Mouse (Mus musculus): ENCODE results near the gene Rplp2. TPM values are rescaled to one million over a fixed set of nuclear protein-coding genes. Genes with fewer than 3 reads are reported as not detected.
A peak's percentile ranks its signal among the peaks of the same experiment; 100 is the strongest.

The Rplp2 gene
- polyA plus RNA-seq, 1 experiment from 2014 or later: 1,119 TPM

DNA sequence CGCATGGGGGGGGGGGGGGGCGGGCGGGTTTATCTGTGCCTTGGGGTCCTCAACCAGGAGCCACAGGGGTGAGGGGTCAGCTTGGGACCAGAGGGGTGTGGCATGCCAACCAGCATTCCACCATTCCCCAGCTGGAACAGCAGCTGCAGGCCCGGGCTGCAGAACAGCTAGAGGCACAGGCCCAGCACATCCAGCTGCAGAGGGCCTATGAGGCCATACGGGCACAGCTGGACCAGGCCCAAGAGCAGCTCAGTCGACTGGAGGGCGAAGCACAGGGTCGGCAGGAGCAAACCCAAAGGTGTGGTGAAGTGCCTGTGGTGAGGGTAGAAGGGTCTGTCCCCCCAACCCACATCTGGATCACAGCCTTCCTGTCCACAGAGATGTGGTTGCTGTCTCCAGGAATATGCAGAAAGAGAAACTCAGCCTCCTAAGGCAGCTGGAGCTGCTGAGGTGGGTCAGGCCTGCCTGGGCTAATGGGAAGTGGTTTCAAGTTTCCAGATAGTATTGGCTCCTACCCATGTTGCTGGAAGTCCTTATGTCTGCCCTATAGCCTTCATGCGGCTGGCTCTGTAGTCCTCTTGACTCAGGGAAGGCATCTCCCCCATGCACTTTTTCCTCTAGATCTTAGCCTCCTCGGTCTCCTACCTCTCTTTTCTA is 18.3 kb downstream of the Rplp2 start:
- Histone ChIP-seq H3K9me3 (replicated peaks) (no peaks in the 10 kb centered on the region), H3K9ac (no peak overlapping the region), H3K4me1 (peaks cover 55% of the 10 kb centered on the region), H3K4me2 (peak overlapping the region; percentile 33; the same call in 1 of the 2 replicates), H3K27me3 (peaks cover 66% of the 10 kb centered on the region), H3K27ac (0 out of 2 replicates have a peak overlapping the region, but pooled peaks have one; percentile 14), H3K4me3 (no peak overlapping the region), H3K36me3 (ENCODE audit: poor library complexity, severe bottlenecking) (peaks cover 13% of the 10 kb centered on the region)
- no peak for ATAC-seq
- 45% methylated on average over 8 of the region's 10 CpGs for WGBS

DNA sequence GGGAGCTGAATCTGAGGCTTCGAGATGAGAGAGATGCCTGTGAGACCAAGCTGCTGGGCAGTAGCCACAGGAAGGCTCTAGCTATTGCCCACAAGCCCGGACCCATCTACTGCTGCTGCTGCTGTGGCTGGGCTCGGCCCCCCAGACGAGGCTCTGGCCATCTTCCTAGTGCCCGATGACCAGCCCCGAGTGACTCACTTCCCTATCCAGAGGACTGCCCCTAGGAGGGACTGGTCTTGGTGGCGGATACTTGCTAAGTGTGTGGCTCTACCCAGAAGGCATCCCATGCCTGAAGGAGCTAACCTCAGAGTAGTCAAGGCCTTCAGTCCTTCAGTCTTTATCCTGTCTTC is 18.9 kb downstream of the Rplp2 start:
- whole genome bisulfite sequencing: 73% methylated on average over 7 of the region's 7 CpGs
- H3K27me3 ChIP-seq: peaks cover 61% of the 10 kb centered on the region
- no peaks in the 10 kb centered on the region for H3K9me3 ChIP-seq (replicated peaks)
- peak overlapping the region; percentile 14; the same call in 1 of the 2 replicates for H3K27ac ChIP-seq
- no peak overlapping the region for H3K4me3 ChIP-seq
- H3K4me1 ChIP-seq: peaks cover 55% of the 10 kb centered on the region
- H3K36me3 ChIP-seq (ENCODE audit: poor library complexity, severe bottlenecking): peaks cover 18% of the 10 kb centered on the region
- H3K4me2 ChIP-seq: no peak overlapping the region
- no peak for ATAC-seq
- H3K9ac ChIP-seq: no peak overlapping the region

DNA sequence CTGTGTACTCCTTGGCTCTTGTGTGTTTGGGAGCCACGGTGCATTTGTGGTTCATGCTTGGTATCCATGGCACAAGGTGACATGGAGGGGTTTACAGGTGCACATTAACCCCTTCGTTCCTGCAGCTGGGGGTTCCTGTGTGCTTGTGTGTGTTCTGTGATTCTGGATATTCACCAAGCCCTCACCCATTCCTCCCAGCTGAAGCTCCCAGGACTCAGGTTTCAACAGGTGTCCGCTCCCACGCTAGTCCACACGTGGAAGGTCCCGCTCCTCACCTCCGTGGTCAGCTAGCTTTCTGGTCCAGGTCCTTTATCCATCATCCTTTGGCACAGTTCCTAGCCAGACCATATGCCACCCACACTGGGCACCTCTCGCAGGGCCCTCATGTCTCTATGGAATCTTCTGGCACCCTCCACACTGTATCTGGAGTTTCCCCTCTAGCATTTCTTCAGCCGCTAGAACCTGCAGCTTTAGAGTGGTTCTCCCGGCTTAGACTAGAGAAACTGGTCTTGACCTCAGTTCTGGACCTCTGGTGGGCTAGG is 19.5 kb downstream of the Rplp2 start:
- peaks cover 55% of the 10 kb centered on the region for H3K27me3 ChIP-seq
- H3K27ac ChIP-seq: no peak overlapping the region
- H3K4me2 ChIP-seq: peak overlapping the region; percentile 73
- H3K36me3 ChIP-seq (ENCODE audit: poor library complexity, severe bottlenecking): peaks cover 25% of the 10 kb centered on the region
- ATAC-seq: no peak
- WGBS: 62% methylated on average over 10 of the region's 10 CpGs
- peak overlapping the region; percentile 64 for H3K4me3 ChIP-seq
- peaks cover 51% of the 10 kb centered on the region for H3K4me1 ChIP-seq
- peak overlapping the region; percentile 76; the same call in 1 of the 2 replicates for H3K9ac ChIP-seq
- H3K9me3 ChIP-seq (replicated peaks): no peaks in the 10 kb centered on the region

DNA sequence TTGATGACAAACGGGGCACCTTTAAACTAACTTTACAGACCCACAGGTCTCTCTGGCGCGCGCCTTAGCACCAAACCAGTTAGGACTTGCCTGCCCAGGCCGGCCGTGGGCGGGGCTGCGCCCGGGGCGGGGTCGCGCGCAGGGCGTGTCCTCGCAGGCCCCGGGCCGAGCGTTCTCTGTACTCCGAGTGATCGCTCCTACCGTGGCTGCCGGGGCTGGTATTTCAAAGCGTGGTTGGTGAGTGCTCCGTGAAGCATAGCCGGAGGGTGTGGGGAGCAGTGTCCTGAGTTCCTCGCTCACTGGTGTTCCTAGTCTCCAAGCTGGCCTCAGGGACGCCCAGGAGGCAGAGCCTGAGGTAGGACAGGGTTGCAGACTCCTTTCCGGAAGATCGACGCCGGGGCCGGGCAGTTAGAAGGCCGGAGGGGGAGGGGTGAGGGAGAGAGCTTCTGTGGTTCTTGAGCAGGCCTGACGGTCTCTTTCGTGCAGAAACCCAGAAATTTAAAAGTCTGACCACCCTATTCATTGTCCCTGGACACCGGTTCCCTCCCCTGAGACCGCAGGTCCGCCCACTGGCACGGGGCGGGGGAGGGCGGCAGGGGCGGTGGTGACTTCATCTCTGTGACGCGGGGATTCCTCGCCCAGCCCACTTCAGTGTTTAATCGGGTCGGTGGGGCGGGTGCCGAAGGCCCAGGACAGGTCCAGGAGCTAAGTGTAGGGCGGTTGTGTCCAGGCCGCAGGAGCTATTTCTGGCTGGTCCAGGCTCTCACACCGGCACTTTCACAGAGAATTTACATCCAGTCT is 20.3 kb downstream of the Rplp2 start, which contains the start of gene Cd151:
Gene Cd151, plus strand, starts transcription at position 163 of the 801 bp plus-strand sequence.
- WGBS: under 1% methylated on average over 52 of the region's 52 CpGs
- Histone ChIP-seq H3K36me3 (ENCODE audit: poor library complexity, severe bottlenecking) (peaks cover 31% of the 10 kb centered on the region), H3K4me2 (peak within 1 kb of the TSS; percentile 73), H3K4me1 (peaks cover 43% of the 10 kb centered on the region), H3K9me3 (replicated peaks) (no peaks in the 10 kb centered on the region), H3K9ac (peak within 1 kb of the TSS; percentile 76), H3K4me3 (peak within 1 kb of the TSS; percentile 64), H3K27ac (peak within 1 kb of the TSS; percentile 85), H3K27me3 (peaks cover 47% of the 10 kb centered on the region)
- ATAC-seq: peak; percentile 66

DNA sequence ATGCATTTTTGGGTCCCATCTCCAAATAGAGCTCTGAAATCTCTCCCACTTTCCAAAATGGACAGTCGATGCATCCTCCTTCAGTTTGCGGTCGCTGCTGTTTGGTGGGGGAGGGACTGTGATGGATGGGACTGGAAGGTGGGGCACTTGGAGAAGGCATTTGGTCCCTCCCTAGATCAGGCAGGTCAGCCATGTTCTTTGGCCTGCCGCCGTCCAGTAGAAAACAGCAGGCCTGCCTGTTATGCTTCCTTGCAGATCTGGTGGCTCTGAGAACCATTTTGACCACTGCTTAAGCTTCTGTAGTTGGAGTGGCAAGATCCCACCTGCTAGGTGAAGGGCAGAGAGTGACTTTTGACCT is 21.0 kb downstream of the Rplp2 start:
- H3K27me3 ChIP-seq: peaks cover 40% of the 10 kb centered on the region
- peak overlapping the region; percentile 64 for H3K4me3 ChIP-seq
- peaks cover 36% of the 10 kb centered on the region for H3K36me3 ChIP-seq (ENCODE audit: poor library complexity, severe bottlenecking)
- H3K27ac ChIP-seq: peak overlapping the region; percentile 85
- no peak for ATAC-seq
- peak overlapping the region; percentile 73 for H3K4me2 ChIP-seq
- peaks cover 43% of the 10 kb centered on the region for H3K4me1 ChIP-seq
- WGBS: 24% methylated on average over 5 of the region's 5 CpGs
- H3K9ac ChIP-seq: peak overlapping the region; percentile 76
- H3K9me3 ChIP-seq (replicated peaks): no peaks in the 10 kb centered on the region

DNA sequence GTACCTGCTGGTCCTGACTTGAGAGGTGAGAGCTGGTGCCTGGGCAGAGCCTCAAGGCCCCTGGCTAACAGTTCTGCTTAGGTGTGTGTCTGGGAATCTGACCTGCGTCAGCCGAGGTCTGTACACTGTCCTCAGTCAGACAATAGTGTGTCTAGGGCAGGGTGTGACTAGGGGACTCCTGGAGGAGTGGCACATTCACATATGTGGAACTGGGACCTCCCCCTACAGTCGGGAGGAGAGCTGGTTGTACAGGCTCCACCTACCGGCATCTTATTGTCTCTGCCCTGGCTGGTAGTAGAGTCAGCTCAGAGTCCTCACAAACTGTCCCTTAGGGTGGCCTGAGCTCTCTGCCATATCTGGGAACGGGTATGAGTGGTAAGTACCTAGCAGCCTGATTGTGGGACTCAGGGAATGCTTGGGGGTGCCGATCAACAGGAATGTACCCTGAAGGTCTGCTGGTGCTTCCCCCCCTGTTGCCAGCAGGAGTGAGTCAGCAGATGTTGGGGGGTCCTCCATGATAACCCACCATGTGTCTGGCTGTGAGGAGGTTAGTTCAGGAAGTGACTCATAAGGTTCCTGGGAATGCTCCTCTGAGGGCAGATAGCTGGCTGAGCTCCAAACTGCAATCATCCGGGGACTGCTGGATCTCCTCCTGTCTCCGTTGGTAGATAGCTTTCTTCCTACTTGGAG is 21.5 kb downstream of the Rplp2 start:
- peak overlapping the region; percentile 76 for H3K9ac ChIP-seq
- H3K9me3 ChIP-seq (replicated peaks): no peaks in the 10 kb centered on the region
- ATAC-seq: peak; percentile 84
- peak overlapping the region; percentile 85 for H3K27ac ChIP-seq
- peak overlapping the region; percentile 73 for H3K4me2 ChIP-seq
- H3K36me3 ChIP-seq (ENCODE audit: poor library complexity, severe bottlenecking): peaks cover 36% of the 10 kb centered on the region
- peaks cover 47% of the 10 kb centered on the region for H3K4me1 ChIP-seq
- H3K27me3 ChIP-seq: peaks cover 35% of the 10 kb centered on the region
- WGBS: 19% methylated on average over 8 of the region's 8 CpGs
- peak overlapping the region; percentile 64 for H3K4me3 ChIP-seq

DNA sequence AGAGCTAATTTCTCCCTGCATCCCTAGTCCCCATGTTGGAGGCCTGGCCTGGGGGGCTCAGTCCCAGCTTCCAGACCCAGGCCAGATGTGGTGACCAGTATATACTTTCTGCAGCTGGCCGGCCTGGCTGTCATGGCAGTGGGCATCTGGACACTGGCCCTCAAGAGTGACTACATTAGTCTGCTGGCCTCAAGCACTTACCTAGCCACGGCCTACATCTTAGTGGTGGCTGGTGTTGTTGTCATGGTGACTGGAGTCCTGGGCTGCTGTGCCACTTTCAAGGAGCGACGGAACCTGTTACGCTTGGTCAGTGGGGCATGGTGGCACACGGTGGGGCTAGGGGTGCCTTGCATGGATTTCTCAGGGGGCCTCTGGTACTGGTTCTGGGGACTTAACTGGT is 22.2 kb downstream of the Rplp2 start:
- Histone ChIP-seq H3K4me2 (peak overlapping the region; percentile 73), H3K9me3 (replicated peaks) (no peaks in the 10 kb centered on the region), H3K9ac (peak overlapping the region; percentile 76), H3K27ac (peak overlapping the region; percentile 85; the same call in 1 of the 2 replicates), H3K4me1 (peaks cover 54% of the 10 kb centered on the region), H3K4me3 (peak overlapping the region; percentile 64), H3K27me3 (peaks cover 28% of the 10 kb centered on the region), H3K36me3 (ENCODE audit: poor library complexity, severe bottlenecking) (peaks cover 36% of the 10 kb centered on the region)
- ATAC-seq: no peak
- WGBS: 79% methylated on average over 6 of the region's 6 CpGs

DNA sequence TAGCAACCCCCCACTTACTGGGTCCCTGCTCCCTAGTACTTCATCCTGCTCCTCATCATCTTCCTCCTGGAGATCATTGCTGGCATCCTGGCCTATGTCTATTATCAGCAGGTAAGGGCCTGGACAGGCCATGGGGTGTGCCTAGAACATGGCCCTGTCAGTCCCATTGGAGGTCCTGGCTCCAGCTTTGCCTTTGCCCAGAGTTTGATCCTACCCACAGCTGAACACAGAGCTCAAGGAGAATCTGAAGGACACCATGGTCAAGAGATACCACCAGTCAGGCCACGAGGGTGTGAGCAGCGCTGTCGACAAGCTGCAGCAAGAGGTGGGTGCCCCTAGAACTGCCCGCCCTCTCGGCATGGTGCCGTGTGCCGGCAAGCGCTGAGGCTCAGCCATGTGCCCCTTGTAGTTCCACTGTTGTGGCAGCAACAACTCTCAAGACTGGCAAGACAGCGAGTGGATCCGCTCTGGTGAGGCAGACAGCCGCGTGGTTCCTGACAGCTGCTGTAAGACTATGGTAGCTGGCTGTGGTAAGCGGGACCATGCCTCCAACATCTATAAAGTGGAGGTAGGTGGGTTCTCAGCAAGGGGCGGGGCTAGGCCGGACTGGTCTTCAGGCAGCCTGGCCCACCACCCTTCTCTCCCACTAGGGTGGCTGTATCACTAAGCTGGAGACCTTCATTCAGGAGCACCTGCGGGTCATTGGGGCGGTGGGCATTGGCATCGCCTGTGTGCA is 22.9 kb downstream of the Rplp2 start:
- Histone ChIP-seq H3K4me1 (peaks cover 51% of the 10 kb centered on the region), H3K9me3 (replicated peaks) (no peaks in the 10 kb centered on the region), H3K9ac (peak overlapping the region; percentile 34; the same call in 1 of the 2 replicates), H3K27ac (no peak overlapping the region), H3K4me3 (peak overlapping the region; percentile 64; the same call in 1 of the 2 replicates), H3K4me2 (0 out of 2 replicates have a peak overlapping the region, but pooled peaks have one; percentile 18), H3K27me3 (peaks cover 21% of the 10 kb centered on the region), H3K36me3 (ENCODE audit: poor library complexity, severe bottlenecking) (peaks cover 36% of the 10 kb centered on the region)
- no peak for ATAC-seq
- 93% methylated on average over 18 of the region's 18 CpGs for WGBS

DNA sequence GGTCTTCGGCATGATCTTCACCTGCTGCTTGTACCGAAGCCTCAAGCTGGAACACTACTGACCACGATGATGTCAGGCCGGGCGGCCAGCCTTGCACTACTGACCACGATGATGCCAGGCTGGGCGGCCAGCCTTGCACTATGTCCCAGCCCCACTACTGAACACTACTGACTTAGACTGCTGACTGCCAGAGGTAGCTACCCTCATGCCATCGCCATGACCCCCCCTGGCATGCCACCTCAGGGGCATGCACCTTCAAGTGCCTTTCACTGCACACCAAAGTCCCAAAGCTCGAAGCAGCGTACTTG is 23.4 kb downstream of the Rplp2 start:
- Histone ChIP-seq H3K27ac (no peak overlapping the region), H3K4me1 (peaks cover 53% of the 10 kb centered on the region), H3K27me3 (peaks cover 18% of the 10 kb centered on the region), H3K9ac (no peak overlapping the region), H3K36me3 (ENCODE audit: poor library complexity, severe bottlenecking) (peaks cover 36% of the 10 kb centered on the region), H3K9me3 (replicated peaks) (no peaks in the 10 kb centered on the region), H3K4me2 (no peak overlapping the region), H3K4me3 (no peak overlapping the region)
- 92% methylated on average over 10 of the region's 10 CpGs for WGBS
- no peak for ATAC-seq

DNA sequence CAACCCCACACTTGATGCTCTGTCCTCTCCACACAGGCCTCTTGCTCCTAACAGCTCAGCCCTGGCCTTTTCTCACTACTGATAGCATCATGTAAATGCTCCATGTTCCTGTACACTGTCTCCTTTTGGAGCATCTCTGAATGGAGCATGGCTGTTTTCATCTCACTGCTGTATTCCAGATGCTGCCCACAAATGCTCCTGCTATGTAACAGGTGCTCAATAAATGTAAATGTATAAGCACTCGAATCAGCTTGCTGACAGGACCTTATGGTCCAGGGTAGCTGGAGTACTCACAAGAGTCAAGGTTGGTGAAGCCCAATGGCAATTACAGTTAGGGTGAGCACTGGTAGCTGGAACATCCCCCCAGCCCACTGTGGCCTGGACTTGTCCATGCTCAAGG is 24.1 kb downstream of the Rplp2 start:
- Histone ChIP-seq H3K9me3 (replicated peaks) (no peaks in the 10 kb centered on the region), H3K36me3 (ENCODE audit: poor library complexity, severe bottlenecking) (peaks cover 36% of the 10 kb centered on the region), H3K27ac (no peak overlapping the region), H3K4me3 (no peak overlapping the region), H3K9ac (no peak overlapping the region), H3K27me3 (peaks cover 18% of the 10 kb centered on the region), H3K4me2 (no peak overlapping the region), H3K4me1 (peaks cover 59% of the 10 kb centered on the region)
- WGBS: 77% methylated on average over 1 of the region's 1 CpGs
- no peak for ATAC-seq

DNA sequence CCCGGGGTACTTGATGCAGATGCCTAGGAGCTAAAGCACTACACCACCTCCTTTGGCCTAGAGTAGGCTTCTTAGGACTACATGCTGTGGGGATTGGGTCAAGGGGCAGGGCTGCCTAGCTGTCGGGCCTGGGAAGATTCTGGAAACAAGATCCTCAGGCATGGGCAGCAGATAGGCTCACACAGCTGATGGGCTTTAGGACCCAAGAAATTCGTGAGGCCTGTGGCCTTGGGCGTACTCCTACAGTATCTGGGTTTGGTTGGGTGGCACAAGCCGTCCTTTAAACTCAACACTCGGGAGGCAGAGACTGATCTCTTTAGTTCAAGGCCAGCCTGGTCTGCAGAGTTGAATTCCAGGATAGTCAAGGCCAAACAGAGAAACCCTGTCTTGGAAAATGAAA is 25.1 kb downstream of the Rplp2 start:
- Histone ChIP-seq H3K27me3 (peaks cover 19% of the 10 kb centered on the region), H3K4me1 (peaks cover 62% of the 10 kb centered on the region), H3K27ac (no peak overlapping the region), H3K9ac (no peak overlapping the region), H3K4me2 (no peak overlapping the region), H3K9me3 (replicated peaks) (no peaks in the 10 kb centered on the region), H3K4me3 (no peak overlapping the region), H3K36me3 (ENCODE audit: poor library complexity, severe bottlenecking) (peaks cover 36% of the 10 kb centered on the region)
- 82% methylated on average over 6 of the region's 6 CpGs for WGBS
- no peak for ATAC-seq
